Mouse (Mus musculus) liver, embryonic 14.5 days (tissue): Measurements from ENCODE around the gene Zfp568.

ENCODE experiments used
- CTCF ChIP-seq: IDR thresholded peaks from 2 replicates; pipeline ENCODE4 v1.5.1; 2016; ENCODE audit warnings: antibody characterized with exemption, low read depth, control low read depth
- EP300 ChIP-seq: IDR thresholded peaks from 2 replicates; pipeline ENCODE4 v1.6.1; 2016; ENCODE audit warnings: antibody characterized with exemption, low read depth

DNA sequence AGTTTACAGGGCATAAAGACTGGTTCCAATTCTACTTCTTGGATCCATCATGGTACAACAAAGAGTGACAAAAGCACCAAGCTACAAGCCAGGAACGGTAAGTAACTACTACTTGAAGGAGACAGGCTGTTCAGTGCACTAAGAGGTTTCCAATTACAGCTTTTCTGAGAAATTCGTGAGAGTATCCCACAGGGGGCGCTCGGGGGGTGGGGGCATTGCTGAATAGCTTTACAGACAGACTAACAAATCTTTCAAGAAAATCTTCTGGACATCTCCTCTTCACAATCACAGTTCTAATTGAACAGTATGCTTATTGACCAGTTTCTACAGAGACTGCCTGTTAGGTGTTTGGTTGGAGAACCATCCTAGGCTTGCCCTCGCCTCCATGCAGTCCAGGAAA is 2.3 kb upstream of the Zfp568 start:
- TF ChIP-seq CTCF (no peak), EP300 (no peak)
